Mouse (Mus musculus): Measurements from ENCODE around the gene Rabl3. TPM values are rescaled to one million over a fixed set of nuclear protein-coding genes. Genes with fewer than 3 reads are reported as not detected.

Gene Rabl3
- 5.9 and 9.0 TPM in 2 replicates for total RNA-seq (2014; rRNA removed)
- polyA plus RNA-seq (2015; fragmentation: Nextera tagmentation; extraction: Ambion mirVana): 11.6 and 13.8 TPM in 2 replicates

- Histone ChIP-seq H3K9ac (replicated peaks; ENCODE audit: low read length, poor library complexity, severe bottlenecking) (peak within 1 kb of the TSS; percentile 84), H3K27me3 (ENCODE audit: insufficient read depth, low read length) (no peaks in the 10 kb centered on the region), H3K27ac (ENCODE audit: low read depth, low read length) (peak within 1 kb of the TSS; percentile 91), H3K4me3 (ENCODE audit: low read depth, low read length) (peak within 1 kb of the TSS; percentile 58), H3K9me3 (ENCODE audit: low read length) (no peaks in the 10 kb centered on the region), H3K4me2 (ENCODE audit: low read depth, low read length, poor library complexity, severe bottlenecking) (peak within 1 kb of the TSS; percentile 78), H3K4me1 (ENCODE audit: insufficient read depth, low read length) (peaks cover 9% of the 10 kb centered on the region; the same call in 1 of the 2 replicates), H3K36me3 (ENCODE audit: insufficient read depth, low read length) (peaks cover 3% of the 10 kb centered on the region; the same call in 1 of the 2 replicates)
- DNase-seq (ENCODE audit: low spot score): peak; percentile 99
- peak; percentile 100 for ATAC-seq (ENCODE audit: low FRiP score)
- TF ChIP-seq CTCF (IDR thresholded peaks at IDR 0.05): peak; percentile 33
- 2% methylated on average over 41 of the region's 41 CpGs for WGBS
Measured at GRCm38 (mm10) chr16:37539611-37540580, at the start of gene Rabl3, which contains the start of gene Gtf2e1. TSS of gene Rabl3 (plus strand) at chr16:37539885. TSS of gene Gtf2e1 (minus strand) at chr16:37539789.

GRCm38 (mm10) chr16:37495017-37495416 lies 44.7 kb upstream of the Rabl3 start:
- no peaks in the 10 kb centered on the region for H3K36me3 ChIP-seq (ENCODE audit: insufficient read depth, low read length)
- WGBS: 76% methylated on average over 6 of the region's 6 CpGs
- no peak for TF ChIP-seq CTCF (IDR thresholded peaks at IDR 0.05)
- H3K4me2 ChIP-seq (ENCODE audit: low read depth, low read length, poor library complexity, severe bottlenecking): no peak overlapping the region
- DNase-seq (ENCODE audit: low spot score): no peak
- H3K4me3 ChIP-seq (ENCODE audit: low read depth, low read length): no peak overlapping the region
- H3K27ac ChIP-seq (ENCODE audit: low read depth, low read length): no peak overlapping the region
- no peaks in the 10 kb centered on the region for H3K4me1 ChIP-seq (ENCODE audit: insufficient read depth, low read length)
- 0 out of 2 replicates have a peak, but pooled peaks cover 2% of the 10 kb centered on the region for H3K27me3 ChIP-seq (ENCODE audit: insufficient read depth, low read length)
- no peaks in the 10 kb centered on the region for H3K9me3 ChIP-seq (ENCODE audit: low read length)
- ATAC-seq (ENCODE audit: low FRiP score): no peak
- H3K9ac ChIP-seq (replicated peaks; ENCODE audit: low read length, poor library complexity, severe bottlenecking): no peak overlapping the region

- WGBS: 72% methylated on average over 9 of the region's 9 CpGs
- Histone ChIP-seq H3K4me1 (ENCODE audit: insufficient read depth, low read length) (no peaks in the 10 kb centered on the region), H3K4me3 (ENCODE audit: low read depth, low read length) (no peak overlapping the region), H3K9ac (replicated peaks; ENCODE audit: low read length, poor library complexity, severe bottlenecking) (no peak overlapping the region), H3K9me3 (ENCODE audit: low read length) (no peaks in the 10 kb centered on the region), H3K36me3 (ENCODE audit: insufficient read depth, low read length) (no peaks in the 10 kb centered on the region), H3K4me2 (ENCODE audit: low read depth, low read length, poor library complexity, severe bottlenecking) (no peak overlapping the region), H3K27me3 (ENCODE audit: insufficient read depth, low read length) (no peaks in the 10 kb centered on the region), H3K27ac (ENCODE audit: low read depth, low read length) (no peak overlapping the region)
- ATAC-seq (ENCODE audit: low FRiP score) (no peak), DNase-seq (ENCODE audit: low spot score) (peak; percentile 19)
- TF ChIP-seq CTCF (IDR thresholded peaks at IDR 0.05): no peak
Measured at GRCm38 (mm10) chr16:37498581-37498980, 41.1 kb upstream of the Rabl3 start.

- no peak overlapping the region for H3K27ac ChIP-seq (ENCODE audit: low read depth, low read length)
- H3K4me1 ChIP-seq (ENCODE audit: insufficient read depth, low read length): peaks cover 4% of the 10 kb centered on the region; the same call in 1 of the 2 replicates
- 57% methylated on average over 1 of the region's 1 CpGs for WGBS
- peak; percentile 1; the same call in 1 of the 2 replicates for TF ChIP-seq CTCF (IDR thresholded peaks at IDR 0.05)
- H3K4me3 ChIP-seq (ENCODE audit: low read depth, low read length): no peak overlapping the region
- DNase-seq (ENCODE audit: low spot score) (peak; percentile 33), ATAC-seq (ENCODE audit: low FRiP score) (no peak)
- no peaks in the 10 kb centered on the region for H3K36me3 ChIP-seq (ENCODE audit: insufficient read depth, low read length)
- H3K27me3 ChIP-seq (ENCODE audit: insufficient read depth, low read length): no peaks in the 10 kb centered on the region
- no peak overlapping the region for H3K4me2 ChIP-seq (ENCODE audit: low read depth, low read length, poor library complexity, severe bottlenecking)
- H3K9me3 ChIP-seq (ENCODE audit: low read length): no peaks in the 10 kb centered on the region
- H3K9ac ChIP-seq (replicated peaks; ENCODE audit: low read length, poor library complexity, severe bottlenecking): no peak overlapping the region
Measured at GRCm38 (mm10) chr16:37504517-37504916, 35.2 kb upstream of the Rabl3 start.

- H3K4me3 ChIP-seq (ENCODE audit: low read depth, low read length): no peak overlapping the region
- 70% methylated on average over 9 of the region's 9 CpGs for WGBS
- ATAC-seq (ENCODE audit: low FRiP score) (no peak), DNase-seq (ENCODE audit: low spot score) (no peak)
- no peak overlapping the region for H3K27ac ChIP-seq (ENCODE audit: low read depth, low read length)
- H3K4me1 ChIP-seq (ENCODE audit: insufficient read depth, low read length): peaks cover 4% of the 10 kb centered on the region; the same call in 1 of the 2 replicates
- H3K4me2 ChIP-seq (ENCODE audit: low read depth, low read length, poor library complexity, severe bottlenecking): no peak overlapping the region
- no peaks in the 10 kb centered on the region for H3K27me3 ChIP-seq (ENCODE audit: insufficient read depth, low read length)
- H3K9me3 ChIP-seq (ENCODE audit: low read length): no peaks in the 10 kb centered on the region
- no peak for TF ChIP-seq CTCF (IDR thresholded peaks at IDR 0.05)
- no peak overlapping the region for H3K9ac ChIP-seq (replicated peaks; ENCODE audit: low read length, poor library complexity, severe bottlenecking)
- H3K36me3 ChIP-seq (ENCODE audit: insufficient read depth, low read length): peaks cover 9% of the 10 kb centered on the region
Measured at GRCm38 (mm10) chr16:37506751-37507150, 32.9 kb upstream of the Rabl3 start.

- peaks cover 4% of the 10 kb centered on the region; the same call in 1 of the 2 replicates for H3K4me1 ChIP-seq (ENCODE audit: insufficient read depth, low read length)
- WGBS: 91% methylated on average over 15 of the region's 15 CpGs
- H3K27ac ChIP-seq (ENCODE audit: low read depth, low read length): no peak overlapping the region
- H3K9ac ChIP-seq (replicated peaks; ENCODE audit: low read length, poor library complexity, severe bottlenecking): no peak overlapping the region
- ATAC-seq (ENCODE audit: low FRiP score): no peak
- no peak overlapping the region for H3K4me2 ChIP-seq (ENCODE audit: low read depth, low read length, poor library complexity, severe bottlenecking)
- H3K9me3 ChIP-seq (ENCODE audit: low read length): no peaks in the 10 kb centered on the region
- DNase-seq (ENCODE audit: low spot score): no peak
- peaks cover 13% of the 10 kb centered on the region for H3K36me3 ChIP-seq (ENCODE audit: insufficient read depth, low read length)
- no peaks in the 10 kb centered on the region for H3K27me3 ChIP-seq (ENCODE audit: insufficient read depth, low read length)
- H3K4me3 ChIP-seq (ENCODE audit: low read depth, low read length): no peak overlapping the region
- TF ChIP-seq CTCF (IDR thresholded peaks at IDR 0.05): no peak
Measured at GRCm38 (mm10) chr16:37511489-37511888, 28.2 kb upstream of the Rabl3 start.
